Mouse (Mus musculus) forebrain, embryonic 14.5 days (tissue): ENCODE results near the gene Setd7. TPM values are rescaled to one million over a fixed set of nuclear protein-coding genes. Genes with fewer than 3 reads are reported as not detected.
A peak's percentile ranks its signal among the peaks of the same experiment; 100 is the strongest.

Experiments used
- ATAC-seq: fragments of 200-750 bp; cut with Nextera tagmentation; 2 replicates; pipeline ENCODE4 v1.8.0; 2017; ENCODE audit warnings: mild to moderate bottlenecking, moderate library complexity
- DNase-seq: peaks from one replicate; pipeline ENCODE4 v3.0.0-alpha.2; 2015; ENCODE audit warnings: low spot score
- H3K27ac ChIP-seq: fragments of 300-500 bp; sonication (generic); 2 replicates; pipeline ENCODE4 v1.5.1; 2014; ENCODE audit warnings: low read depth, mild to moderate bottlenecking, control low read depth, low read length, moderate library complexity
- H3K27me3 ChIP-seq: fragments of 300-500 bp; sonication (generic); replicated peaks from 2 replicates; pipeline ENCODE4 v1.6.1; 2014; ENCODE audit warnings: low read length, control low read depth, mixed read lengths; ENCODE audit not compliant: control insufficient read depth, insufficient read depth
- H3K36me3 ChIP-seq: fragments of 300-500 bp; sonication (generic); 2 replicates; pipeline ENCODE4 v1.6.1; 2014; ENCODE audit warnings: low read length, control low read depth; ENCODE audit not compliant: control insufficient read depth, insufficient read depth
- H3K4me1 ChIP-seq: fragments of 300-500 bp; sonication (generic); 2 replicates; pipeline ENCODE4 v1.6.1; 2014; ENCODE audit warnings: antibody characterized with exemption, low read length, control low read depth; ENCODE audit not compliant: control insufficient read depth, insufficient read depth
- H3K4me2 ChIP-seq: fragments of 300-500 bp; sonication (generic); 2 replicates; pipeline ENCODE4 v1.6.1; 2014; ENCODE audit warnings: mild to moderate bottlenecking, control low read depth, low read length
- H3K4me3 ChIP-seq: fragments of 300-500 bp; sonication (generic); 2 replicates; pipeline ENCODE4 v1.5.1; 2014; ENCODE audit warnings: low read depth, low read length, control low read depth
- H3K9ac ChIP-seq: fragments of 300-500 bp; sonication (generic); 2 replicates; pipeline ENCODE4 v1.6.1; 2014; ENCODE audit warnings: mild to moderate bottlenecking, low read length, control low read depth, moderate library complexity
- H3K9me3 ChIP-seq: fragments of 300-500 bp; sonication (generic); replicated peaks from 2 replicates; pipeline ENCODE4 v1.6.1; 2016; ENCODE audit warnings: low read length, control low read depth, mixed read lengths; ENCODE audit not compliant: control insufficient read depth
- WGBS: fragments of 180-500 bp; shearing (Covaris S2); extraction: QIAGEN DNeasy Blood & Tissue Kit; methylation state at CpG from one replicate; pipeline ENCODE4 v1.1.7; 2014; 5-methylcytosine and 5-hydroxymethylcytosine counted together
- polyA plus RNA-seq: library from polyadenylated mRNA; unstranded; fragments of >200 nt; fragmentation: Nextera tagmentation; extraction: Ambion mirVana; gene quantifications from 2 replicates; pipeline ENCODE4 v1.2.1, GENCODE M21; 2014

Setd7 gene
- polyA plus RNA-seq, 1 experiment from 2014 or later, result 3.7 TPM

- Histone ChIP-seq H3K4me1 (peaks cover 5% of the 10 kb centered on the region; the same call in 1 of the 2 replicates), H3K9me3 (no peaks in the 10 kb centered on the region), H3K27ac (0 out of 2 replicates have a peak overlapping the region, but pooled peaks have one; percentile 31), H3K27me3 (no peaks in the 10 kb centered on the region), H3K4me2 (no peak overlapping the region), H3K9ac (no peak overlapping the region), H3K4me3 (no peak overlapping the region), H3K36me3 (peaks cover 78% of the 10 kb centered on the region)
- ATAC-seq (0 out of 2 replicates have a peak, but pooled peaks have one; percentile 4), DNase-seq (no peak)
- 87% methylated on average over 5 of the region's 5 CpGs for WGBS
Observed at GRCm38 (mm10) chr3:51532282-51532620, 28.4 kb downstream of the Setd7 start.

GRCm38 (mm10) chr3:51531473-51532281 lies 29.0 kb downstream of the Setd7 start:
- DNase-seq (peak; percentile 67), ATAC-seq (peak; percentile 66)
- Histone ChIP-seq H3K9ac (no peak overlapping the region), H3K9me3 (no peaks in the 10 kb centered on the region), H3K27me3 (no peaks in the 10 kb centered on the region), H3K4me1 (peaks cover 5% of the 10 kb centered on the region; the same call in 1 of the 2 replicates), H3K27ac (0 out of 2 replicates have a peak overlapping the region, but pooled peaks have one; percentile 15), H3K36me3 (peaks cover 81% of the 10 kb centered on the region), H3K4me2 (no peak overlapping the region), H3K4me3 (no peak overlapping the region)
- WGBS, result 71% methylated on average over 13 of the region's 13 CpGs

GRCm38 (mm10) chr3:51526891-51527290 lies 33.8 kb downstream of the Setd7 start:
- H3K36me3 ChIP-seq, result peaks cover 91% of the 10 kb centered on the region
- H3K27ac ChIP-seq, result no peak overlapping the region
- H3K4me1 ChIP-seq, result peaks cover 2% of the 10 kb centered on the region; the same call in 1 of the 2 replicates
- no peaks in the 10 kb centered on the region for H3K9me3 ChIP-seq
- WGBS, result 90% methylated on average over 13 of the region's 13 CpGs
- no peak overlapping the region for H3K4me2 ChIP-seq
- H3K27me3 ChIP-seq, result no peaks in the 10 kb centered on the region
- no peak for ATAC-seq
- H3K9ac ChIP-seq, result no peak overlapping the region
- no peak overlapping the region for H3K4me3 ChIP-seq
- DNase-seq, result no peak

GRCm38 (mm10) chr3:51525186-51525785 lies 35.4 kb downstream of the Setd7 start:
- H3K36me3 ChIP-seq, result peaks cover 92% of the 10 kb centered on the region
- DNase-seq (no peak), ATAC-seq (no peak)
- no peak overlapping the region for H3K4me3 ChIP-seq
- H3K27me3 ChIP-seq, result no peaks in the 10 kb centered on the region
- no peak overlapping the region for H3K9ac ChIP-seq
- no peaks in the 10 kb centered on the region for H3K9me3 ChIP-seq
- no peak overlapping the region for H3K4me2 ChIP-seq
- no peak overlapping the region for H3K27ac ChIP-seq
- 89% methylated on average over 16 of the region's 16 CpGs for WGBS
- no peaks in the 10 kb centered on the region for H3K4me1 ChIP-seq

- no peaks in the 10 kb centered on the region for H3K4me1 ChIP-seq
- H3K36me3 ChIP-seq, result peaks cover 87% of the 10 kb centered on the region
- no peak overlapping the region for H3K4me3 ChIP-seq
- 93% methylated on average over 14 of the region's 14 CpGs for WGBS
- no peaks in the 10 kb centered on the region for H3K27me3 ChIP-seq
- no peak for DNase-seq
- no peak overlapping the region for H3K9ac ChIP-seq
- no peaks in the 10 kb centered on the region for H3K9me3 ChIP-seq
- no peak for ATAC-seq
- no peak overlapping the region for H3K4me2 ChIP-seq
- H3K27ac ChIP-seq, result no peak overlapping the region
Observed at GRCm38 (mm10) chr3:51521262-51521661, 39.4 kb downstream of the Setd7 start.

- peaks cover 64% of the 10 kb centered on the region for H3K36me3 ChIP-seq
- 78% methylated on average over 8 of the region's 8 CpGs for WGBS
Observed at GRCm38 (mm10) chr3:51518763-51519121, 41.9 kb downstream of the Setd7 start.

GRCm38 (mm10) chr3:51517878-51518762 lies 42.6 kb downstream of the Setd7 start:
- H3K4me1 ChIP-seq, result no peaks in the 10 kb centered on the region
- H3K27me3 ChIP-seq, result no peaks in the 10 kb centered on the region
- WGBS, result 78% methylated on average over 12 of the region's 12 CpGs
- no peak overlapping the region for H3K4me3 ChIP-seq
- no peak overlapping the region for H3K9ac ChIP-seq
- no peak overlapping the region for H3K27ac ChIP-seq
- peaks cover 58% of the 10 kb centered on the region for H3K36me3 ChIP-seq
- ATAC-seq (no peak), DNase-seq (no peak)
- H3K9me3 ChIP-seq, result no peaks in the 10 kb centered on the region
- H3K4me2 ChIP-seq, result no peak overlapping the region

More at GRCm38 (mm10) chr3:51518763-51519121, 41.9 kb downstream of the Setd7 start:
- Histone ChIP-seq H3K4me2 (no peak overlapping the region), H3K4me3 (no peak overlapping the region), H3K9me3 (no peaks in the 10 kb centered on the region), H3K4me1 (no peaks in the 10 kb centered on the region), H3K27me3 (no peaks in the 10 kb centered on the region), H3K9ac (no peak overlapping the region), H3K27ac (no peak overlapping the region)
- no peak for ATAC-seq
- no peak for DNase-seq

GRCm38 (mm10) chr3:51517467-51517866 lies 43.2 kb downstream of the Setd7 start:
- Histone ChIP-seq H3K36me3 (peaks cover 51% of the 10 kb centered on the region), H3K27ac (no peak overlapping the region), H3K27me3 (no peaks in the 10 kb centered on the region), H3K4me1 (no peaks in the 10 kb centered on the region), H3K9ac (no peak overlapping the region), H3K9me3 (no peaks in the 10 kb centered on the region), H3K4me2 (no peak overlapping the region), H3K4me3 (no peak overlapping the region)
- no peak for DNase-seq
- ATAC-seq, result no peak
- 81% methylated on average over 4 of the region's 4 CpGs for WGBS
